Mouse (Mus musculus) ES-E14 (cell line): ENCODE measurements around the gene Cacul1. TPM values are rescaled to one million over a fixed set of nuclear protein-coding genes. Genes with fewer than 3 reads are reported as not detected.
"Not testable (repeated sequence)": the region's sequence is repeated elsewhere in the genome, so short reads cannot be mapped to it uniquely, and the experiment has no call there.

ENCODE experiments used
- DNase-seq: peaks from one replicate; pipeline ENCODE4 v3.0.0-alpha.2; 2013; ENCODE audit warnings: low read depth, low spot score
- H3K27ac ChIP-seq: 2 replicates; pipeline ENCODE4 v1.5.1; 2012; ENCODE audit warnings: low read depth, mild to moderate bottlenecking, low read length, moderate library complexity, mixed read lengths; ENCODE audit not compliant: poor library complexity, insufficient read depth, severe bottlenecking
- H3K36me3 ChIP-seq: 2 replicates; pipeline ENCODE4 v1.6.1; 2012; ENCODE audit warnings: mild to moderate bottlenecking, low read length, moderate library complexity, mixed read lengths; ENCODE audit not compliant: control insufficient read depth, poor library complexity, insufficient read depth, severe bottlenecking
- H3K4me1 ChIP-seq, 2 experiments: fragments of 150-350 bp in 1 of 2; sonication (generic) in 1 of 2; 2 replicates each; pipeline ENCODE4 v1.6.1; 2012; ENCODE audit warnings: low read length in 2 of 2, mild to moderate bottlenecking in 1 of 2, mixed read lengths in 1 of 2; ENCODE audit not compliant: control insufficient read depth in 2 of 2, insufficient read depth in 2 of 2, poor library complexity in 1 of 2
- H3K4me3 ChIP-seq, 2 experiments: fragments of 150-350 bp in 1 of 2; sonication (generic) in 1 of 2; 2 replicates each; pipeline ENCODE4 v1.5.1; 2012; ENCODE audit warnings: low read length in 2 of 2, low read depth in 1 of 2, mild to moderate bottlenecking in 1 of 2, mixed read lengths in 1 of 2; ENCODE audit not compliant: insufficient read depth in 1 of 2, poor library complexity in 1 of 2, severe bottlenecking in 1 of 2
- H3K9ac ChIP-seq: 2 replicates; pipeline ENCODE4 v1.6.1; 2012; ENCODE audit warnings: low read depth, mild to moderate bottlenecking, low read length, mixed read lengths; ENCODE audit not compliant: poor library complexity, insufficient read depth, severe bottlenecking
- H3K9me3 ChIP-seq: fragments of 150-350 bp; sonication (generic); 2 replicates; pipeline ENCODE4 v1.6.1; 2012; ENCODE audit warnings: low read depth, mild to moderate bottlenecking, low read length; ENCODE audit not compliant: control insufficient read depth, insufficient read depth
- CHD2 ChIP-seq: IDR thresholded peaks from 2 replicates; pipeline ENCODE4 v1.6.1; 2014; ENCODE audit warnings: mild to moderate bottlenecking, low read depth, low read length, inconsistent platforms
- HCFC1 ChIP-seq: IDR thresholded peaks from 2 replicates; pipeline ENCODE4 v1.6.1; 2012; ENCODE audit warnings: low read length, inconsistent platforms, borderline replicate concordance; ENCODE audit not compliant: insufficient read depth
- MAFK ChIP-seq: IDR thresholded peaks from 2 replicates; pipeline ENCODE4 v1.6.1; 2014; ENCODE audit warnings: mild to moderate bottlenecking, low read depth, low read length, inconsistent platforms; ENCODE audit not compliant: insufficient read depth
- ZC3H11A ChIP-seq: IDR thresholded peaks from 2 replicates; pipeline ENCODE4 v1.6.1; 2012; ENCODE audit warnings: low read depth, mild to moderate bottlenecking, inconsistent platforms, low read length, borderline replicate concordance
- ZNF384 ChIP-seq: IDR thresholded peaks from 2 replicates; pipeline ENCODE4 v1.6.1; 2012; ENCODE audit warnings: low read depth, low read length, inconsistent platforms
- in situ Hi-C, 2 experiments: fragments of 600-800 bp; cut with MboI; formaldehyde crosslinking; loops; one replicate each; pipeline ENCODE4 v1.15.1; 2025; ENCODE audit warnings: low sequenced_read_pairs in 2 of 2, inconsistent platforms in 1 of 2; ENCODE audit not compliant: unreplicated experiment in 2 of 2
- total RNA-seq: library from RNA; depleted of rRNA; stranded (reverse); fragments of 300-350 nt; gene quantifications from 2 replicates; pipeline ENCODE4 v1.2.3, GENCODE M21; 2012

Gene Cacul1
- total RNA-seq, 1 experiment, result 44.2 TPM

DNA sequence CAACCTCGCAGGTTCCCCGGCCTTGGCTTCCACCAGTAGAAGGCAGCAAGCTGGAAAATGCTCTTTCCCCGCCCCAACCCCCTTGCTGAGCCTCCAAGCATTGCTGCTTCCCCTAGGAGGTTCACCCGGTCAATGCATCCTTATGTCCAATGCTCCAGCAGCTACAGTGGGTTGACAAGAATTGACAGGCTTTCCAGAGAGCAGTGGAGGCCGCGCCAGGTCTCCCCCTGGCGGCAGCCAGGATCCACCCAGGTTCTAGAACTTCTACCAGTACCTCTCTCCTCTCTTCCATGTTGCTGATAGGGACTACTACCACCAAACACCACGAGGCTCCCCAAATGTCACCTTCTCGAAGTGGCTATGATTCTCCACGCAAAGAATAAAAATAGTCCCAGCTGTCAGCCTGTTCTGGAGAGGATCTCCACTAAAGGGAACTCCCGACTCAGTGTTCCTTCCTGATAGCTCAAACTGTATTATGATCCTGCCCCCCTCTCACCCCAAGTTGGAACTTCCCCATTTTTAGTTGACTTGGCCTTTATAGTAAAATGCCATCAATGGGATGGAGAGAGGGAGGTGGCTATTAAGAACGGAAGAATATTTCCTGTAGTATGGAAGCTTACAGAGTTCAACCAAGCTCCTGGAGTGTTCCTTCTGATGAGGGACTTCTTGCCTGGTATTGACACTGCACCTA, 30.8 kb upstream of the Cacul1 start:
- no peak overlapping the region for H3K9ac ChIP-seq
- no peak overlapping the region for H3K27ac ChIP-seq
- H3K4me3 ChIP-seq, result no peak overlapping the region
- in situ Hi-C loops, result no loop called here
- H3K9me3 ChIP-seq, result no peaks in the 10 kb centered on the region
- H3K36me3 ChIP-seq, result no peaks in the 10 kb centered on the region
- DNase-seq, result peak; percentile 12
- TF ChIP-seq HCFC1, result no peak
- no peak for TF ChIP-seq MAFK
- TF ChIP-seq ZC3H11A, result no peak
- no peak for TF ChIP-seq ZNF384
- TF ChIP-seq CHD2, result no peak
- H3K4me1 ChIP-seq, result no peaks in the 10 kb centered on the region

- in situ Hi-C loops, result no loop called here
- Histone ChIP-seq H3K4me1 (no peaks in the 10 kb centered on the region), H3K27ac (no peak overlapping the region), H3K4me3 (no peak overlapping the region), H3K9ac (no peak overlapping the region), H3K9me3 (no peaks in the 10 kb centered on the region), H3K36me3 (no peaks in the 10 kb centered on the region)
- 0 out of 2 replicates have a peak, but pooled peaks have one; percentile 5 for TF ChIP-seq ZC3H11A
- TF ChIP-seq MAFK, result no peak
- peak; percentile 39 for DNase-seq
Measured at GRCm38 (mm10) chr19:60608766-60609165, 27.9 kb upstream of the Cacul1 start.

DNA sequence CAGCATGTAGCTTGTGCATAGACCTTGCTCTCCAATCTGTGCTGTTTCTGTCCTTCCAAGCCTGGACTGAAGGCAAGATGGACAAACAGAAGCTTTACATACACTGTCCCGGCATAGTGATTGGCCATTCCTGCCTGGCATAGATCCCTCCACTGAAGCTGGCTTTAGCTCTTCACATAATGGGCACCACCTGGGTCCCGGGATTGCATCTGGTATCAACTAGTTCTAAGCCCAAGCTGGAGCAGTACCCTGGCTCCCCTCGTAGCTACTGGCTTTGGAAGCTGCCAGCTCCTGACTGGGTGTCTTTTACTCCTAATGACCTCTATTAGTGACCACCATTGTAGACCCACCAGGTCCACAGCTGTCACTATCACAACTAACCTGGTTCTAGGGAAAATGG, 22.8 kb upstream of the Cacul1 start:
- DNase-seq, result no peak
- no peak overlapping the region for H3K27ac ChIP-seq
- H3K9me3 ChIP-seq, result no peaks in the 10 kb centered on the region
- no peaks in the 10 kb centered on the region for H3K4me1 ChIP-seq
- TF ChIP-seq ZC3H11A (no peak), MAFK (no peak), ZNF384 (no peak), CHD2 (no peak), HCFC1 (no peak)
- no peak overlapping the region for H3K4me3 ChIP-seq
- no peaks in the 10 kb centered on the region for H3K36me3 ChIP-seq
- H3K9ac ChIP-seq, result no peak overlapping the region
- in situ Hi-C loops, result no loop called here

GRCm38 (mm10) chr19:60602066-60602465, 21.2 kb upstream of the Cacul1 start:
- peak overlapping the region; percentile 23 to 30; a peak in 3 of 4 replicates for H3K4me3 ChIP-seq
- H3K27ac ChIP-seq, DNase-seq, H3K9ac ChIP-seq, H3K36me3 ChIP-seq, in situ Hi-C loops, H3K4me1 ChIP-seq, H3K9me3 ChIP-seq: not testable (repeated sequence)

- H3K4me3 ChIP-seq, result no peak overlapping the region
- no peak for TF ChIP-seq ZNF384
- no peak for TF ChIP-seq ZC3H11A
- TF ChIP-seq HCFC1, result no peak
- TF ChIP-seq MAFK, result no peak
- TF ChIP-seq CHD2, result no peak
- H3K36me3 ChIP-seq, result no peaks in the 10 kb centered on the region
- H3K9me3 ChIP-seq, result no peaks in the 10 kb centered on the region
- H3K27ac ChIP-seq, result no peak overlapping the region
- in situ Hi-C loops, result no loop called here
- no peak overlapping the region for H3K9ac ChIP-seq
- no peaks in the 10 kb centered on the region for H3K4me1 ChIP-seq
- no peak for DNase-seq
Measured at GRCm38 (mm10) chr19:60598025-60598697, 17.3 kb upstream of the Cacul1 start.
